Mouse (Mus musculus): ENCODE data around the gene Mien1. TPM values are rescaled to one million over a fixed set of nuclear protein-coding genes. Genes with fewer than 3 reads are reported as not detected.

Gene Mien1
- total and polyA plus RNA-seq, 3 experiments = 71.6 to 93.2 TPM; not detected in 1

GRCm38 (mm10) chr11:98414162-98414561, 24.6 kb downstream of the Mien1 start:
- Histone ChIP-seq H3K4me3 (ENCODE audit: control insufficient read depth in 1 of 2, insufficient read depth in 1 of 2, low read depth in 2 of 2, low read length in 2 of 2) (no peak overlapping the region), H3K9me3 (replicated peaks; ENCODE audit: insufficient read depth, low read length) (no peaks in the 10 kb centered on the region), H3K79me2 (ENCODE audit: control insufficient read depth, insufficient read depth, low read length, poor library complexity) (no peaks in the 10 kb centered on the region), H3K27ac (ENCODE audit: control insufficient read depth, low read depth, low read length) (no peak overlapping the region), H3K9ac (ENCODE audit: control insufficient read depth, low read depth, low read length, poor library complexity, severe bottlenecking) (no peak overlapping the region), H3K36me3 (ENCODE audit: control insufficient read depth in 1 of 2, insufficient read depth in 2 of 2, low read length in 2 of 2) (no peaks in the 10 kb centered on the region), H3K4me1 (ENCODE audit: control insufficient read depth in 1 of 2, insufficient read depth in 2 of 2, low read length in 2 of 2) (peaks cover 0 to 7% of the 10 kb centered on the region in 2 experiments; a peak in 2 of 4 replicates), H3K27me3 (ENCODE audit: control insufficient read depth in 1 of 2, insufficient read depth in 2 of 2, low read length in 2 of 2) (peaks cover 8% of the 10 kb centered on the region in 2 experiments)
- TF ChIP-seq USF1 (IDR thresholded peaks at IDR 0.05; ENCODE audit: low read depth, low read length) (no peak), ETS1 (IDR thresholded peaks at IDR 0.05; ENCODE audit: low read depth, low read length) (no peak), GATA1 (IDR thresholded peaks at IDR 0.05; ENCODE audit: low read depth, low read length) (no peak), NRF1 (IDR thresholded peaks at IDR 0.05; ENCODE audit: insufficient read depth, low read depth, low read length, poor library complexity, severe bottlenecking) (no peak), SMC3 (IDR thresholded peaks at IDR 0.05; ENCODE audit: low read depth, low read length) (no peak), GABPA (IDR thresholded peaks at IDR 0.05; ENCODE audit: low read depth, low read length) (no peak), POLR2A (IDR thresholded peaks at IDR 0.05; ENCODE audit: control insufficient read depth in 1 of 2, insufficient read depth in 1 of 2, low read depth in 1 of 2, low read length in 2 of 2, poor library complexity in 1 of 2) (no peak), BHLHE40 (IDR thresholded peaks at IDR 0.05; ENCODE audit: borderline replicate concordance, low read depth, low read length) (no peak), POLR2AphosphoS5 (IDR thresholded peaks at IDR 0.05; ENCODE audit: borderline replicate concordance, low read depth, low read length) (no peak), MEF2A (IDR thresholded peaks at IDR 0.05; ENCODE audit: extremely low read depth, insufficient replicate concordance, low read depth, low read length, poor library complexity, severe bottlenecking) (no peak), NELFE (IDR thresholded peaks at IDR 0.05; ENCODE audit: low read depth, low read length) (no peak), CHD1 (IDR thresholded peaks at IDR 0.05; ENCODE audit: low read depth, low read length) (no peak), RCOR1 (IDR thresholded peaks at IDR 0.05; ENCODE audit: low read depth, low read length) (no peak)
- DNase-seq (ENCODE audit: low read depth, low spot score) = no peak

- Histone ChIP-seq H3K4me3 (ENCODE audit: control insufficient read depth in 1 of 2, insufficient read depth in 1 of 2, low read depth in 2 of 2, low read length in 2 of 2) (no peak overlapping the region), H3K9me3 (replicated peaks; ENCODE audit: insufficient read depth, low read length) (no peaks in the 10 kb centered on the region), H3K27ac (ENCODE audit: control insufficient read depth, low read depth, low read length) (no peak overlapping the region), H3K79me2 (ENCODE audit: control insufficient read depth, insufficient read depth, low read length, poor library complexity) (no peaks in the 10 kb centered on the region), H3K4me1 (ENCODE audit: control insufficient read depth in 1 of 2, insufficient read depth in 2 of 2, low read length in 2 of 2) (peaks cover 0 to 7% of the 10 kb centered on the region in 2 experiments; a peak in 2 of 4 replicates), H3K27me3 (ENCODE audit: control insufficient read depth in 1 of 2, insufficient read depth in 2 of 2, low read length in 2 of 2) (peaks cover 8% of the 10 kb centered on the region in 2 experiments), H3K36me3 (ENCODE audit: control insufficient read depth in 1 of 2, insufficient read depth in 2 of 2, low read length in 2 of 2) (no peaks in the 10 kb centered on the region), H3K9ac (ENCODE audit: control insufficient read depth, low read depth, low read length, poor library complexity, severe bottlenecking) (no peak overlapping the region)
- TF ChIP-seq TAL1 (IDR thresholded peaks at IDR 0.05; ENCODE audit: low read length) (no peak), CHD2 (IDR thresholded peaks at IDR 0.05; ENCODE audit: low read length) (no peak), MYC (IDR thresholded peaks at IDR 0.05; ENCODE audit: low read depth, low read length) (no peak), BHLHE40 (IDR thresholded peaks at IDR 0.05; ENCODE audit: borderline replicate concordance, low read depth, low read length) (no peak), GABPA (IDR thresholded peaks at IDR 0.05; ENCODE audit: low read depth, low read length) (no peak), ZC3H11A (IDR thresholded peaks at IDR 0.05; ENCODE audit: low read depth, low read length) (no peak), ZKSCAN1 (IDR thresholded peaks at IDR 0.05; ENCODE audit: low read depth, low read length) (no peak), ELF1 (IDR thresholded peaks at IDR 0.05; ENCODE audit: low read depth, low read length) (no peak)
- no peak for DNase-seq (ENCODE audit: low read depth, low spot score)
Observed at GRCm38 (mm10) chr11:98413731-98414130, 25.1 kb downstream of the Mien1 start.
